Mouse (Mus musculus) embryonic facial prominence, embryonic 12.5 days (tissue): ENCODE measurements at regions not wholly inside any gene's neighbourhood (a gene's known extent, or its start where the extent isn't known, plus 50 kb on each side); places are given as distances from the start of the nearest gene placed in this dataset.
"Not testable (repeated sequence)": the region's sequence is repeated elsewhere in the genome, so short reads cannot be mapped to it uniquely, and the experiment has no call there.

Source experiments
- ATAC-seq: fragments of 200-750 bp; cut with Nextera tagmentation; 2 replicates; pipeline ENCODE4 v1.8.0; 2017; ENCODE audit not compliant: insufficient number of reproducible peaks, insufficient read depth, low FRiP score, low TSS enrichment
- H3K27ac ChIP-seq: fragments of 300-500 bp; sonication (generic); 2 replicates; pipeline ENCODE4 v1.5.1; 2016; ENCODE audit warnings: mild to moderate bottlenecking
- H3K27me3 ChIP-seq: fragments of 300-500 bp; sonication (generic); 2 replicates; pipeline ENCODE4 v1.6.1; 2016; ENCODE audit warnings: mild to moderate bottlenecking, moderate library complexity
- H3K36me3 ChIP-seq: fragments of 300-500 bp; sonication (generic); 2 replicates; pipeline ENCODE4 v1.6.1; 2016; ENCODE audit warnings: mild to moderate bottlenecking
- H3K4me1 ChIP-seq: fragments of 300-500 bp; sonication (generic); 2 replicates; pipeline ENCODE4 v1.6.1; 2016
- H3K4me2 ChIP-seq: fragments of 300-500 bp; sonication (generic); replicated peaks from 2 replicates; pipeline ENCODE4 v1.6.1; 2016; ENCODE audit warnings: mild to moderate bottlenecking, moderate library complexity
- H3K4me3 ChIP-seq: fragments of 300-500 bp; sonication (generic); 2 replicates; pipeline ENCODE4 v1.5.1; 2016; ENCODE audit warnings: mild to moderate bottlenecking
- H3K9ac ChIP-seq: fragments of 300-500 bp; sonication (generic); 2 replicates; pipeline ENCODE4 v1.6.1; 2016; ENCODE audit warnings: mild to moderate bottlenecking, moderate library complexity
- H3K9me3 ChIP-seq: fragments of 300-500 bp; sonication (generic); 2 replicates; pipeline ENCODE4 v1.6.1; 2016; ENCODE audit warnings: mild to moderate bottlenecking, moderate library complexity
- WGBS: fragments of 180-500 bp; shearing (Covaris S2); methylation state at CpG from one replicate; pipeline ENCODE4 v1.1.7; 2016; 5-methylcytosine and 5-hydroxymethylcytosine counted together

GRCm38 (mm10) chr1:161614091-161614490 is 119.6 kb downstream of the Tnfsf18 start:
- not testable (repeated sequence) for H3K27me3 ChIP-seq, H3K9me3 ChIP-seq, H3K4me3 ChIP-seq, H3K4me1 ChIP-seq, H3K4me2 ChIP-seq, ATAC-seq, H3K9ac ChIP-seq, H3K27ac ChIP-seq, H3K36me3 ChIP-seq
- 89% methylated on average over 7 of the region's 7 CpGs for WGBS

DNA sequence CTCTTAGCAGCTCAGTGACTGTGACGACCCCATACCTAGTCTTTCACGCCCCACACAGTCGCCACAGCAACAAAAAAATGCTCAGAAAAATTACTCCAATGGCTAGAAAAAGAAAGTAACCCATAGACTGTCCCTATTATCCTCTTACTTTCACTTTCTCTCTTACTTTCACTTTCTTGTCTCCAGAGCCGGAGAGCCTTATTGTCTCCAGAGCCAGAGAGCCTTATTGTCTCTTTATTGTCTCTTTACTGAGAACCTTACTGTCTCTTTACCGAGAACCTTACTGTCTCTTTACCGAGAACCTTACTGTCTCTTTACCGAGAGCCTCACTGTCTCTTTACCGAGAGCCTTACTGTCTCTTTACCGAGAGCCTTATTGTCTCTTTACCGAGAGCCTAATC is 119.2 kb downstream of the Tnfsf18 start:
- 94% methylated on average over 10 of the region's 10 CpGs for WGBS
- not testable (repeated sequence) for ATAC-seq, H3K27me3 ChIP-seq

GRCm38 (mm10) chr1:161607446-161607845 is 113.0 kb downstream of the Tnfsf18 start:
- Histone ChIP-seq H3K4me1 (no peaks in the 10 kb centered on the region), H3K27ac (no peak overlapping the region), H3K9ac (no peak overlapping the region), H3K4me2 (no peak overlapping the region), H3K4me3 (no peak overlapping the region), H3K36me3 (no peaks in the 10 kb centered on the region), H3K27me3 (no peaks in the 10 kb centered on the region), H3K9me3 (no peaks in the 10 kb centered on the region)
- no peak for ATAC-seq
- 84% methylated on average over 4 of the region's 4 CpGs for WGBS

More for the DNA sequence above, 119.2 kb downstream of the Tnfsf18 start:
- H3K4me2 ChIP-seq, H3K36me3 ChIP-seq, H3K9ac ChIP-seq, H3K9me3 ChIP-seq, H3K4me1 ChIP-seq, H3K27ac ChIP-seq, H3K4me3 ChIP-seq: not testable (repeated sequence)

DNA sequence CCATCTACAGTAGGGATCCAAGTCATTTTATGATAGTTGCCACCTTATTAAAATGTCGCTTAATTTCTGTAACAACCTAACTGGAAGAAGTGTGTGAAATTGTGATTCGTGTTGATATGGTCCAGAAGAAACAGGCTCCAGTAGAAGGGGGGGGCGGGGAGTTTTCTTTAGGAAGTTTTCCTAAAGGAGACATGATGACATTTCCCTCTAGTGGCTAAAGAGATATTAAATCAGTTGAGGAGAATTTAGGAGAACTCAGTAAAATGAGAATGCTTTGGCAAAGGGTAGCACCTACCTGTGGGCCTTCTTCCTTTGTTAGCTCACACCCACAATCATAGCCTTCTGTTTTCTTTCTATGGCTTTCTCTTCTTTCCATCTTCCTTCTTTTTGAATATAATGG is 107.7 kb downstream of the Tnfsf18 start:
- H3K36me3 ChIP-seq, result no peaks in the 10 kb centered on the region
- no peak overlapping the region for H3K4me3 ChIP-seq
- no peak overlapping the region for H3K27ac ChIP-seq
- H3K27me3 ChIP-seq, result no peaks in the 10 kb centered on the region
- no peak for ATAC-seq
- WGBS, result 81% methylated on average over 3 of the region's 3 CpGs
- no peaks in the 10 kb centered on the region for H3K4me1 ChIP-seq
- H3K9ac ChIP-seq, result no peak overlapping the region
- H3K4me2 ChIP-seq, result no peak overlapping the region
- no peaks in the 10 kb centered on the region for H3K9me3 ChIP-seq

DNA sequence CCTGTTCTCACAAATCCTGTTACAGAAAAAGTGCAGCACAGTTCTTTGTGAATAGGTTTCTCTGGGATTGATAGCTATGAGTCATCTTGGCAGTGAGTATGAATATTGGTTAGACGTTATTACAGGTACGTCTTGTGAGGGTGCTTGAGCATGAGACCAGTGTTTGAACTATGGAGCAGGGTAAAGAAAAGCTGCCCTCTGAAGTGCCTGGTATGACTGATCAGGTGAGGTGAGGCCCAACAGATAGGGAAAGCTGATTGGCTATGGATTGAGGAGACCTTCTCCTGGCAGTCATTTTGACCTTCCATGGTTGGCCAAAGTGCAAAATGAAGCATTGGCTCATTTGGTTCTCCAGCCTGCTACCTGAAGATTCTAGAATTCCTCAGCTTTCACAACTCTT is 106.7 kb downstream of the Tnfsf18 start:
- 92% methylated on average over 2 of the region's 2 CpGs for WGBS
- H3K4me3 ChIP-seq, result no peak overlapping the region
- no peaks in the 10 kb centered on the region for H3K27me3 ChIP-seq
- H3K27ac ChIP-seq, result no peak overlapping the region
- no peak for ATAC-seq
- H3K36me3 ChIP-seq, result no peaks in the 10 kb centered on the region
- no peak overlapping the region for H3K9ac ChIP-seq
- H3K4me2 ChIP-seq, result no peak overlapping the region
- no peaks in the 10 kb centered on the region for H3K9me3 ChIP-seq
- H3K4me1 ChIP-seq, result no peaks in the 10 kb centered on the region

- WGBS, result 86% methylated on average over 3 of the region's 3 CpGs
- no peak overlapping the region for H3K4me2 ChIP-seq
- H3K9ac ChIP-seq, result no peak overlapping the region
- ATAC-seq, result no peak
- no peaks in the 10 kb centered on the region for H3K4me1 ChIP-seq
- no peaks in the 10 kb centered on the region for H3K27me3 ChIP-seq
- no peaks in the 10 kb centered on the region for H3K36me3 ChIP-seq
- H3K27ac ChIP-seq, result no peak overlapping the region
- no peaks in the 10 kb centered on the region for H3K9me3 ChIP-seq
- H3K4me3 ChIP-seq, result no peak overlapping the region
Measured at GRCm38 (mm10) chr1:161598167-161598566, 103.7 kb downstream of the Tnfsf18 start.

DNA sequence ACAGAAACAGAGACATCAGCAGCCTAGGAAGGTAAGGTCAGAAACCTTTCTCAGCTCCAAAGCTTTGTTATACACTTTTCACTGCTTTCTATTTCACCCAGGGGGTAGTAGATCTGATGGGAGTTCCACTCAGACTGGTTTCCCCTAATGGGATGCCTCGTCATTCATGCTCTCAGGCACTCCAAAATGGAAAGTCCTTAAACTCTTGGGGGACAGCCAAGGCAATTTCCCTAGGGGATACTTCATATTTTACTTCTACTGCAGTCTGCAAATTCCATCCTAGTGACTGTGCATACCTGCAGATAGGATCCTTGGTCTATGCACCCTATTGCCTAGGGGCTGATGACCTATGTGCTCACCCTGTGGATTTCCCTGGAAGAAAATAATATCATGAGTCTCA is 82.1 kb downstream of the Tnfsf18 start:
- Histone ChIP-seq H3K4me2 (no peak overlapping the region), H3K4me1 (no peaks in the 10 kb centered on the region), H3K27ac (no peak overlapping the region), H3K27me3 (no peaks in the 10 kb centered on the region), H3K9ac (no peak overlapping the region), H3K36me3 (no peaks in the 10 kb centered on the region), H3K4me3 (no peak overlapping the region), H3K9me3 (no peaks in the 10 kb centered on the region)
- WGBS, result 78% methylated on average over 1 of the region's 1 CpGs
- ATAC-seq, result no peak

DNA sequence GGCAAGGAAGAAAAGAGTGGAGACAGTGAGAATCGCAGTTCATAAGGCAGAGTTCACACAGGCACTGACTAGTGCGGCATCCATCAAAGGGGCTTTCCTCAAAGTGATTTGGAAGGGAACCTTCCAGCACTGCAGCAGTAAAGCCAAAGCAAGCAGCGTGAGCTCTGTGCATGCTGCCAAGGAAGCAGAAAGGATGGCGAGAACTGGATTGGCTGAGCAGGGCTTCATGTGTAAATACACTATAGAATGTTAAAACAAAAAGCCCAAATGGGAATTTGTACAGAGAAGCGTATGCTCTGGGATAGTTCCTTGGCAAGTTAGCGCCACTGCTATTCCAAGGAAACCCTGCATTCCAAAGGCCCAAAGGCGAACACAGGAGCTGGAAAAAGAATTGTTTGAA is 81.5 kb downstream of the Tnfsf18 start:
- H3K4me3 ChIP-seq, result no peak overlapping the region
- H3K9me3 ChIP-seq, result no peaks in the 10 kb centered on the region
- no peaks in the 10 kb centered on the region for H3K36me3 ChIP-seq
- WGBS, result 64% methylated on average over 7 of the region's 7 CpGs
- H3K27me3 ChIP-seq, result no peaks in the 10 kb centered on the region
- no peak overlapping the region for H3K4me2 ChIP-seq
- H3K4me1 ChIP-seq, result no peaks in the 10 kb centered on the region
- ATAC-seq, result no peak
- no peak overlapping the region for H3K27ac ChIP-seq
- no peak overlapping the region for H3K9ac ChIP-seq

DNA sequence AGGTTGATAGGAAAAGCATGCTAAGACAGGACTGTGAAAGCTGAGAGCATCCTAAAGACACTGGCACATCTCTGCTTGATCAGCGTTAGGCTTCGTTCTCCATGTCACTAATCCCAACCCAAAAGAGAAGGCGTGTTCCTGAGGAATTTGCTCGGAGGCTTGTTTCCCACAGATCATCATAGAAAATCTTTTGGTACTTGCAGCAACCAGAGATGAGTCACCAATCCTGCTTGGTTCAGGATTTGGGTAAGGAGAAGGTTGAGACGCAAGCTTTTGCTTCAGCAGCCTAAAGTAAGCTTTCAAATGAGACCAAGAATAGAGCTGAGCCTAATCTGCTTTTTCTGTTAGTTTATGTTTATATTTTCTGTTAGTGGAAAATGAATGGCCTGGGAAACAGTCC is 80.7 kb downstream of the Tnfsf18 start:
- 73% methylated on average over 5 of the region's 5 CpGs for WGBS
- Histone ChIP-seq H3K4me2 (no peak overlapping the region), H3K9ac (no peak overlapping the region), H3K9me3 (no peaks in the 10 kb centered on the region), H3K4me1 (no peaks in the 10 kb centered on the region), H3K4me3 (no peak overlapping the region), H3K36me3 (no peaks in the 10 kb centered on the region), H3K27me3 (no peaks in the 10 kb centered on the region), H3K27ac (no peak overlapping the region)
- ATAC-seq, result no peak

- no peaks in the 10 kb centered on the region for H3K4me1 ChIP-seq
- H3K9me3 ChIP-seq, result no peaks in the 10 kb centered on the region
- H3K27me3 ChIP-seq, result no peaks in the 10 kb centered on the region
- H3K36me3 ChIP-seq, result no peaks in the 10 kb centered on the region
- 60% methylated on average over 3 of the region's 3 CpGs for WGBS
- H3K9ac ChIP-seq, result no peak overlapping the region
- H3K4me3 ChIP-seq, result no peak overlapping the region
- no peak for ATAC-seq
- no peak overlapping the region for H3K27ac ChIP-seq
- no peak overlapping the region for H3K4me2 ChIP-seq
Measured at GRCm38 (mm10) chr1:161570762-161571161, 76.3 kb downstream of the Tnfsf18 start.

DNA sequence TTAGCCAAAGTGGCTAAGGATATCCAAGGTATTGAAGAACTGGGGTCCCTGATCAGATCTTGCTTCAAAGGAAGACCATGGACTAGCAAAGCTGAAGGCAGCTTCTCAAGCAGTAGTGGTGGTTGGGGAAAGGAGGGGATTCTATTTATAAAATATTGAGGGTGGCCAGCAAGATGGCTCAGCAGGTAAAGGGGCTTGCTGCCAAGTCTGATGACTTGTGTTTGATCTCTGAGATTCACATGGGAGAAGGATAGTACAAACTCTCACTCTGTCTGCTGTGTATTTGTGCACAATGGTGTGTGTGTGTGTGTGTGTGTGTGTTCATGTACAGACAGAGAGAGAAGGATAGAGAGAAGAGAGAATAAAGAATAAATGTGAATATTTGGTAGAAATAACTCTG is 73.4 kb downstream of the Tnfsf18 start:
- no peak for ATAC-seq
- no peaks in the 10 kb centered on the region for H3K36me3 ChIP-seq
- H3K4me1 ChIP-seq, result no peaks in the 10 kb centered on the region
- H3K4me2 ChIP-seq, result no peak overlapping the region
- no peak overlapping the region for H3K9ac ChIP-seq
- H3K27ac ChIP-seq, result no peak overlapping the region
- no peaks in the 10 kb centered on the region for H3K9me3 ChIP-seq
- H3K27me3 ChIP-seq, result no peaks in the 10 kb centered on the region
- no peak overlapping the region for H3K4me3 ChIP-seq

GRCm38 (mm10) chr1:161560368-161560767 is 65.9 kb downstream of the Tnfsf18 start:
- H3K9ac ChIP-seq, result no peak overlapping the region
- 56% methylated on average over 3 of the region's 3 CpGs for WGBS

More at GRCm38 (mm10) chr1:161560368-161560767, 65.9 kb downstream of the Tnfsf18 start:
- no peak overlapping the region for H3K27ac ChIP-seq
- no peak for ATAC-seq
- H3K4me1 ChIP-seq, result no peaks in the 10 kb centered on the region
- no peaks in the 10 kb centered on the region for H3K9me3 ChIP-seq
- no peak overlapping the region for H3K4me2 ChIP-seq
- H3K27me3 ChIP-seq, result no peaks in the 10 kb centered on the region
- no peak overlapping the region for H3K4me3 ChIP-seq
- no peaks in the 10 kb centered on the region for H3K36me3 ChIP-seq
